In genomic region chr13:38602243-38602832, GRCm38 (mm10) we compare ENCODE assay signal across 21 mouse cellular contexts. TPM values are rescaled to one million over a fixed set of nuclear protein-coding genes. Genes with fewer than 3 reads are reported as not detected.
DNase-seq lines count a peak whose midpoint lies in the region; ATAC-seq and TF ChIP-seq lines count a peak whose summit lies in the region.
"Had no signal": no experiment of that assay in that cellular context is flagged by ENCODE, and none has a peak within 500 bp of the region (broad histone marks: within the 10 kb centered on the region; RNA-seq: fewer than 3 reads in every experiment).

No protein-coding gene starts in this region.

- H3K9ac ChIP-seq in heart, embryonic 16.5 days (ENCODE audit: low read length), result peak overlapping the region; percentile 40; the same call in 1 of the 2 replicates
- no peak overlapping the region for H3K9ac ChIP-seq in lung, embryonic 14.5 days
- H3K9ac ChIP-seq in lung, postnatal 0 days (replicated peaks; ENCODE audit: low read depth), result no peak overlapping the region
- no peak overlapping the region for H3K9ac ChIP-seq in stomach, embryonic 16.5 days (ENCODE audit: low read length)
- H3K9ac ChIP-seq: forebrain, embryonic 12.5 days; hindbrain, embryonic 15.5 days; limb, embryonic 12.5 days; neural tube, embryonic 15.5 days; stomach, embryonic 15.5 days had no signal

- H3K4me3 ChIP-seq in heart, embryonic 10.5 days, result no peak overlapping the region
- H3K4me3 ChIP-seq in heart, embryonic 16.5 days (ENCODE audit: low read length), result no peak overlapping the region
- no peak overlapping the region for H3K4me3 ChIP-seq in lung, embryonic 14.5 days (ENCODE audit: low read depth, low read length)
- H3K4me3 ChIP-seq in lung, postnatal 0 days (ENCODE audit: low read depth, low read length), result no peak overlapping the region
- H3K4me3 ChIP-seq in stomach, embryonic 16.5 days (replicated peaks; ENCODE audit: low read length), result no peak overlapping the region
- H3K4me3 ChIP-seq: forebrain, embryonic 12.5 days; hindbrain, embryonic 15.5 days; limb, embryonic 12.5 days; midbrain, embryonic 10.5 days; neural tube, embryonic 15.5 days; stomach, embryonic 15.5 days had no signal

- peaks cover 13% of the 10 kb centered on the region; the same call in 1 of the 2 replicates for H3K36me3 ChIP-seq in heart, embryonic 10.5 days
- no peaks in the 10 kb centered on the region for H3K36me3 ChIP-seq in heart, embryonic 16.5 days (ENCODE audit: control insufficient read depth, insufficient read depth)
- no peaks in the 10 kb centered on the region for H3K36me3 ChIP-seq in lung, embryonic 14.5 days (ENCODE audit: insufficient read depth)
- H3K36me3 ChIP-seq in lung, postnatal 0 days (ENCODE audit: insufficient read depth, low read length), result no peaks in the 10 kb centered on the region
- no peaks in the 10 kb centered on the region for H3K36me3 ChIP-seq in stomach, embryonic 16.5 days (ENCODE audit: control insufficient read depth, insufficient read depth, low read length)
- H3K36me3 ChIP-seq: forebrain, embryonic 12.5 days; hindbrain, embryonic 15.5 days; stomach, embryonic 15.5 days had no signal

- H3K4me2 ChIP-seq in heart, embryonic 16.5 days (ENCODE audit: low read depth, low read length), result peak overlapping the region; percentile 54
- H3K4me2 ChIP-seq in lung, embryonic 14.5 days, result no peak overlapping the region
- H3K4me2 ChIP-seq in lung, postnatal 0 days (replicated peaks; ENCODE audit: low read depth, low read length), result no peak overlapping the region
- peak overlapping the region; percentile 13 for H3K4me2 ChIP-seq in stomach, embryonic 16.5 days (ENCODE audit: low read depth, low read length)
- H3K4me2 ChIP-seq: forebrain, embryonic 12.5 days; hindbrain, embryonic 15.5 days; limb, embryonic 12.5 days; liver, embryonic 11.5 days; neural tube, embryonic 15.5 days; stomach, embryonic 15.5 days had no signal

- H3K4me1 ChIP-seq in heart, embryonic 10.5 days, result peaks cover 26% of the 10 kb centered on the region
- H3K4me1 ChIP-seq in heart, embryonic 16.5 days (ENCODE audit: control insufficient read depth, insufficient read depth, low read length), result peaks cover 12% of the 10 kb centered on the region
- H3K4me1 ChIP-seq in lung, embryonic 14.5 days (ENCODE audit: insufficient read depth), result no peaks in the 10 kb centered on the region
- no peaks in the 10 kb centered on the region for H3K4me1 ChIP-seq in lung, postnatal 0 days (ENCODE audit: insufficient read depth, low read depth, low read length)
- peaks cover 12% of the 10 kb centered on the region; the same call in 1 of the 2 replicates for H3K4me1 ChIP-seq in stomach, embryonic 16.5 days (ENCODE audit: control insufficient read depth, insufficient read depth, low read length)
- H3K4me1 ChIP-seq: forebrain, embryonic 12.5 days; hindbrain, embryonic 15.5 days; limb, embryonic 12.5 days; midbrain, embryonic 10.5 days; neural tube, embryonic 15.5 days had no signal

- 0 out of 2 replicates have a peak overlapping the region, but pooled peaks have one; percentile 36 for H3K27ac ChIP-seq in heart, embryonic 10.5 days
- H3K27ac ChIP-seq in heart, embryonic 16.5 days (ENCODE audit: low read length), result peak overlapping the region; percentile 74
- H3K27ac ChIP-seq in lung, embryonic 14.5 days (ENCODE audit: low read depth), result no peak overlapping the region
- no peak overlapping the region for H3K27ac ChIP-seq in lung, postnatal 0 days (ENCODE audit: low read length)
- peak overlapping the region; percentile 29; the same call in 1 of the 2 replicates for H3K27ac ChIP-seq in stomach, embryonic 16.5 days (ENCODE audit: low read length)
- H3K27ac ChIP-seq: forebrain, embryonic 12.5 days; hindbrain, embryonic 15.5 days; limb, embryonic 12.5 days; midbrain, embryonic 10.5 days; neural tube, embryonic 15.5 days; stomach, embryonic 15.5 days had no signal

- no peaks in the 10 kb centered on the region for H3K9me3 ChIP-seq in heart, embryonic 10.5 days
- H3K9me3 ChIP-seq in heart, embryonic 16.5 days (replicated peaks; ENCODE audit: control insufficient read depth, low read length), result no peaks in the 10 kb centered on the region
- no peaks in the 10 kb centered on the region for H3K9me3 ChIP-seq in lung, embryonic 14.5 days (ENCODE audit: low read depth, low read length)
- no peaks in the 10 kb centered on the region for H3K9me3 ChIP-seq in lung, postnatal 0 days (ENCODE audit: low read length)
- no peaks in the 10 kb centered on the region for H3K9me3 ChIP-seq in stomach, embryonic 16.5 days (replicated peaks; ENCODE audit: control insufficient read depth, low read length)
- H3K9me3 ChIP-seq: forebrain, embryonic 12.5 days; hindbrain, embryonic 15.5 days; limb, embryonic 12.5 days; midbrain, embryonic 10.5 days; neural tube, embryonic 15.5 days; stomach, embryonic 15.5 days had no signal

- 53% methylated on average over 17 of the region's 17 CpGs for WGBS in heart, embryonic 10.5 days
- WGBS in heart, embryonic 16.5 days, result 31% methylated on average over 17 of the region's 17 CpGs
- WGBS in lung, embryonic 14.5 days, result 38% methylated on average over 17 of the region's 17 CpGs
- WGBS in lung, postnatal 0 days, result 47% methylated on average over 17 of the region's 17 CpGs
- WGBS in stomach, embryonic 16.5 days, result 37% methylated on average over 17 of the region's 17 CpGs

- intact Hi-C loops in heart, postnatal 25 days (cut with DNase I), result no loop called here

- TF ChIP-seq CTCF in lung, embryonic 14.5 days (IDR thresholded peaks at IDR 0.05; ENCODE audit: low read depth), result no peak
- no peak for TF ChIP-seq CTCF in lung, postnatal 0 days (IDR thresholded peaks at IDR 0.05)

- TF ChIP-seq EP300 in lung, postnatal 0 days (IDR thresholded peaks at IDR 0.05), result no peak

- ATAC-seq in heart, embryonic 16.5 days (replicated peaks; ENCODE audit: extremely low read depth, insufficient read depth, low FRiP score), result peak; percentile 67
- ATAC-seq in lung, embryonic 14.5 days (ENCODE audit: insufficient read depth), result peak; percentile 56; the same call in 1 of the 2 replicates
- ATAC-seq in lung, postnatal 0 days, result no peak
- peak; percentile 33; the same call in 1 of the 2 replicates for ATAC-seq in stomach, embryonic 16.5 days (ENCODE audit: insufficient read depth, low FRiP score)
- ATAC-seq: intestine, postnatal 0 days had no signal

- no peak for DNase-seq in heart, embryonic 10.5 days (ENCODE audit: low spot score)
- no peak for DNase-seq in heart, adult 9 months (ENCODE audit: low spot score in 2 of 2)
- DNase-seq in heart, postnatal 25 days (ENCODE audit: low spot score), result no peak
- peak; percentile 81 for DNase-seq in lung, embryonic 14.5 days
- no peak for DNase-seq in lung, postnatal 0 days (ENCODE audit: low spot score)
- DNase-seq in B cell, adult 2 months, result no peak
- DNase-seq: cerebellum, adult 11-12 months; cerebellum, postnatal 10 days; lung, adult 18-20 months; thymus, adult 2 months; thymus, postnatal 4 days had no signal

- H3K27me3 ChIP-seq in heart, embryonic 10.5 days (ENCODE audit: insufficient read depth, poor library complexity, severe bottlenecking), result no peaks in the 10 kb centered on the region
- H3K27me3 ChIP-seq in heart, embryonic 16.5 days (ENCODE audit: control insufficient read depth, insufficient read depth, low read length), result no peaks in the 10 kb centered on the region
- no peaks in the 10 kb centered on the region for H3K27me3 ChIP-seq in lung, embryonic 14.5 days (ENCODE audit: insufficient read depth, low read length)
- H3K27me3 ChIP-seq in lung, postnatal 0 days (replicated peaks; ENCODE audit: insufficient read depth, low read length), result no peaks in the 10 kb centered on the region
- no peaks in the 10 kb centered on the region for H3K27me3 ChIP-seq in stomach, embryonic 16.5 days (ENCODE audit: control insufficient read depth, insufficient read depth, low read length)
- H3K27me3 ChIP-seq: forebrain, embryonic 12.5 days; hindbrain, embryonic 15.5 days; limb, embryonic 12.5 days; neural tube, embryonic 15.5 days; stomach, embryonic 15.5 days had no signal

RNA-seq across cellular contexts. Expression of gene Bloc1s5, which starts 32.6 kb away (rescaled TPM):
- polyA plus RNA-seq in heart, embryonic 10.5 days (2016; fragmentation: Nextera tagmentation; extraction: Ambion mirVana), result 17.5 and 21.6 TPM in 2 replicates
- 18.1 and 19.7 TPM in 2 replicates for polyA plus RNA-seq in heart, embryonic 16.5 days (2015; fragmentation: Nextera tagmentation; extraction: Ambion mirVana)
- total RNA-seq in heart, postnatal 25 days (2021), result 10 to 100 TPM in 1 of 2 experiments, 1 to 10 TPM in 1; 8.9 to 10.2 TPM
- 17.6 and 19.3 TPM in 2 replicates for polyA plus RNA-seq in lung, embryonic 14.5 days (2014; fragmentation: Nextera tagmentation; extraction: Ambion mirVana)
- polyA plus RNA-seq in lung, postnatal 0 days (2015; fragmentation: Nextera tagmentation; extraction: Ambion mirVana), result 13.6 and 15.8 TPM in 2 replicates
- 15.2 and 18.5 TPM in 2 replicates for polyA plus RNA-seq in stomach, embryonic 16.5 days (2015; fragmentation: Nextera tagmentation; extraction: Ambion mirVana)

RNA-seq across cellular contexts. Expression of gene Eef1e1, which starts 56.5 kb away (rescaled TPM):
- polyA plus RNA-seq in heart, embryonic 10.5 days (2016; fragmentation: Nextera tagmentation; extraction: Ambion mirVana), result 56.3 and 64.5 TPM in 2 replicates
- polyA plus RNA-seq in heart, embryonic 16.5 days (2015; fragmentation: Nextera tagmentation; extraction: Ambion mirVana), result 32.3 and 35.5 TPM in 2 replicates
- 10 to 100 TPM; 11.2 to 13.7 TPM for total RNA-seq in heart, postnatal 25 days (2021)
- 46.8 and 53.4 TPM in 2 replicates for polyA plus RNA-seq in lung, embryonic 14.5 days (2014; fragmentation: Nextera tagmentation; extraction: Ambion mirVana)
- polyA plus RNA-seq in lung, postnatal 0 days (2015; fragmentation: Nextera tagmentation; extraction: Ambion mirVana), result 14.0 and 16.1 TPM in 2 replicates
- 37.6 and 38.6 TPM in 2 replicates for polyA plus RNA-seq in stomach, embryonic 16.5 days (2015; fragmentation: Nextera tagmentation; extraction: Ambion mirVana)

Comparison
In these comparisons a context has a peak if more than half of its experiments do, and no peak if none do; other contexts are left out.
1. H3K27ac ChIP-seq: peak in heart, embryonic 10.5 days (single experiment), heart, embryonic 16.5 days (single experiment) and stomach, embryonic 16.5 days (single experiment); none in lung, embryonic 14.5 days (single experiment) and lung, postnatal 0 days (single experiment).
2. H3K4me2 ChIP-seq: peak in heart, embryonic 16.5 days (single experiment) and stomach, embryonic 16.5 days (single experiment); none in lung, embryonic 14.5 days (single experiment) and lung, postnatal 0 days (single experiment).